In the genomic region with DNA sequence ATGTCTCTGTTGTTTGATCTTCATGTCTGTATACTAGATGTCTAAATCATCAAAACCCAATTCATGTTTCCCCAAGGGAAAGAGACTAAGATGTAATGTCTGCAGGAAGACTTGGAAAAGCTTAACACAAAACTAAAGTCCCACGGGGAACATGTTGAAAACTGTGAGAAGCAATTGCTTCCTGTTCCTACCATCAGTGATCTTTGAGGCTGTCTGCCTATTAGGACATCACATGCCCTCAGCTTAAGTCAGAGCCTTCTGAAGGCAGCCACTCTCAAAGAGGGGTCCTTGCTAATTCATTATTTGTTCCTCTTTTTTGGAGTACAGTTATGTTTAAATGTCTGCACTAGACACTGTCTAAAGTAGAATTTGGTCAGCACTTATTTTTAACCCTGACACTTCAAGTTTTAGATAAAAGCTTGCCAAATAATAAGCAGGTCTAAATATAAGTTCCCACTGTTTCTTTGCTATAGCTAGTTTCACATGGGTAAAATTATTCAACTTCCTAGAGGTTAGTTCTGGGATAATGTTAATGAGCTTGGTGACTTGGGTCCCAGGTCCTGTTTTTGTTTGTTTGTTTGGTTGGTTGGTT, we compare ENCODE assay signal across 19 mouse cellular contexts.
DNase-seq lines count a peak whose midpoint lies in the region; ATAC-seq and TF ChIP-seq lines count a peak whose summit lies in the region.
"Had no signal": no experiment of that assay in that cellular context is flagged by ENCODE, and none has a peak within 500 bp of the region (broad histone marks: within the 10 kb centered on the region; RNA-seq: fewer than 3 reads in every experiment).

No protein-coding gene starts in this region.

- no peak for TF ChIP-seq CTCF in stomach, postnatal 0 days (IDR thresholded peaks at IDR 0.05; ENCODE audit: low read depth)

- no peak overlapping the region for H3K4me3 ChIP-seq in heart, embryonic 12.5 days
- H3K4me3 ChIP-seq in heart, embryonic 10.5 days: no peak overlapping the region
- H3K4me3 ChIP-seq in heart, embryonic 15.5 days: no peak overlapping the region
- H3K4me3 ChIP-seq in stomach, postnatal 0 days (ENCODE audit: low read depth, low read length): no peak overlapping the region
- H3K4me3 ChIP-seq: embryonic facial prominence, embryonic 13.5 days; forebrain, embryonic 15.5 days; liver, embryonic 15.5 days; midbrain, embryonic 15.5 days; myocyte had no signal

- no peak for DNase-seq in heart, embryonic 10.5 days (ENCODE audit: low spot score)
- no peak for DNase-seq in stomach, postnatal 0 days (ENCODE audit: low spot score)
- DNase-seq in right cerebral cortex, adult 2 months (ENCODE audit: low spot score in 2 of 2): no peak
- DNase-seq: adrenal gland, postnatal 10 days; cerebellum, adult 9-10 months; gastrocnemius, postnatal 36 days; kidney, adult 8-10 months; kidney, postnatal 14 days; right cerebral cortex, postnatal 14 days had no signal

- no peak for TF ChIP-seq EP300 in stomach, postnatal 0 days (optimal IDR thresholded peaks at IDR 0.05)

- H3K27me3 ChIP-seq in heart, embryonic 12.5 days (replicated peaks): no peaks in the 10 kb centered on the region
- H3K27me3 ChIP-seq in heart, embryonic 10.5 days (ENCODE audit: insufficient read depth, poor library complexity, severe bottlenecking): no peaks in the 10 kb centered on the region
- no peaks in the 10 kb centered on the region for H3K27me3 ChIP-seq in heart, embryonic 15.5 days
- H3K27me3 ChIP-seq in stomach, postnatal 0 days (ENCODE audit: control insufficient read depth, insufficient read depth, low read length): no peaks in the 10 kb centered on the region
- H3K27me3 ChIP-seq: embryonic facial prominence, embryonic 13.5 days; forebrain, embryonic 15.5 days; liver, embryonic 15.5 days; midbrain, embryonic 15.5 days had no signal

- WGBS in heart, embryonic 12.5 days: 46% methylated on average over 1 of the region's 1 CpGs
- 74% methylated on average over 1 of the region's 1 CpGs for WGBS in heart, embryonic 10.5 days
- WGBS in heart, embryonic 15.5 days: 18% methylated on average over 1 of the region's 1 CpGs
- 56% methylated on average over 1 of the region's 1 CpGs for WGBS in stomach, postnatal 0 days

- H3K9me3 ChIP-seq in heart, embryonic 12.5 days (replicated peaks): no peaks in the 10 kb centered on the region
- no peaks in the 10 kb centered on the region for H3K9me3 ChIP-seq in heart, embryonic 10.5 days
- H3K9me3 ChIP-seq in heart, embryonic 15.5 days (replicated peaks): no peaks in the 10 kb centered on the region
- H3K9me3 ChIP-seq in stomach, postnatal 0 days (ENCODE audit: control insufficient read depth, low read length): no peaks in the 10 kb centered on the region
- H3K9me3 ChIP-seq: embryonic facial prominence, embryonic 13.5 days; forebrain, embryonic 15.5 days; liver, embryonic 15.5 days; midbrain, embryonic 15.5 days had no signal

- peak overlapping the region; percentile 38; the same call in 1 of the 2 replicates for H3K27ac ChIP-seq in heart, embryonic 12.5 days (ENCODE audit: poor library complexity, severe bottlenecking)
- H3K27ac ChIP-seq in heart, embryonic 10.5 days: no peak overlapping the region
- peak overlapping the region; percentile 89 for H3K27ac ChIP-seq in heart, embryonic 15.5 days
- no peak overlapping the region for H3K27ac ChIP-seq in stomach, postnatal 0 days (replicated peaks)
- H3K27ac ChIP-seq: embryonic facial prominence, embryonic 13.5 days; forebrain, embryonic 15.5 days; hindbrain, embryonic 14.5 days; liver, embryonic 15.5 days; midbrain, embryonic 15.5 days had no signal

- no peaks in the 10 kb centered on the region for H3K36me3 ChIP-seq in heart, embryonic 12.5 days
- no peaks in the 10 kb centered on the region for H3K36me3 ChIP-seq in heart, embryonic 10.5 days
- no peaks in the 10 kb centered on the region for H3K36me3 ChIP-seq in heart, embryonic 15.5 days
- H3K36me3 ChIP-seq in stomach, postnatal 0 days (ENCODE audit: control insufficient read depth, insufficient read depth, low read length): no peaks in the 10 kb centered on the region
- H3K36me3 ChIP-seq: embryonic facial prominence, embryonic 13.5 days; forebrain, embryonic 15.5 days; liver, embryonic 15.5 days; midbrain, embryonic 15.5 days had no signal

- no peak overlapping the region for H3K4me2 ChIP-seq in heart, embryonic 12.5 days
- H3K4me2 ChIP-seq in heart, embryonic 15.5 days: no peak overlapping the region
- no peak overlapping the region for H3K4me2 ChIP-seq in stomach, postnatal 0 days (replicated peaks; ENCODE audit: low read depth)
- H3K4me2 ChIP-seq: embryonic facial prominence, embryonic 13.5 days; forebrain, embryonic 15.5 days; hindbrain, embryonic 14.5 days; liver, embryonic 15.5 days; midbrain, embryonic 15.5 days had no signal

- H3K9ac ChIP-seq in heart, embryonic 12.5 days: no peak overlapping the region
- no peak overlapping the region for H3K9ac ChIP-seq in heart, embryonic 15.5 days
- H3K9ac ChIP-seq in stomach, postnatal 0 days (ENCODE audit: low read length): no peak overlapping the region
- H3K9ac ChIP-seq: embryonic facial prominence, embryonic 13.5 days; forebrain, embryonic 15.5 days; hindbrain, embryonic 14.5 days; liver, embryonic 15.5 days; midbrain, embryonic 15.5 days had no signal

- ATAC-seq in heart, embryonic 12.5 days (ENCODE audit: insufficient number of reproducible peaks, low FRiP score): no peak
- peak; percentile 84 for ATAC-seq in granulocyte monocyte progenitor cell, adult 5-6 weeks (replicated peaks; ENCODE audit: poor library complexity, severe bottlenecking)
- no peak for ATAC-seq in heart, embryonic 15.5 days (replicated peaks; ENCODE audit: insufficient number of reproducible peaks, insufficient read depth, low FRiP score, low read depth)
- ATAC-seq in megakaryocyte progenitor cell, adult 5-6 weeks (replicated peaks; ENCODE audit: poor library complexity): peak; percentile 77
- no peak for ATAC-seq in stomach, postnatal 0 days (ENCODE audit: low FRiP score, low TSS enrichment)
- ATAC-seq: forebrain, embryonic 15.5 days; midbrain, embryonic 15.5 days had no signal

- H3K4me1 ChIP-seq in heart, embryonic 12.5 days (replicated peaks): 0 out of 2 replicates have a peak, but pooled peaks cover 3% of the 10 kb centered on the region
- no peaks in the 10 kb centered on the region for H3K4me1 ChIP-seq in heart, embryonic 10.5 days
- peaks cover 28% of the 10 kb centered on the region for H3K4me1 ChIP-seq in heart, embryonic 15.5 days (replicated peaks)
- H3K4me1 ChIP-seq in stomach, postnatal 0 days (replicated peaks; ENCODE audit: control insufficient read depth, insufficient read depth): no peaks in the 10 kb centered on the region
- H3K4me1 ChIP-seq: forebrain, embryonic 15.5 days; liver, embryonic 15.5 days; midbrain, embryonic 15.5 days had no signal

Comparison
In these comparisons a context has a peak if more than half of its experiments do, and no peak if none do; other contexts are left out.
1. H3K27ac ChIP-seq: peak in heart, embryonic 12.5 days (single experiment) and heart, embryonic 15.5 days (single experiment); none in heart, embryonic 10.5 days (single experiment) and stomach, postnatal 0 days (single experiment).
2. ATAC-seq: peak in granulocyte monocyte progenitor cell, adult 5-6 weeks (single experiment) and megakaryocyte progenitor cell, adult 5-6 weeks (single experiment); none in heart, embryonic 12.5 days (single experiment), heart, embryonic 15.5 days (single experiment) and stomach, postnatal 0 days (single experiment).